Mouse (Mus musculus): ENCODE measurements around the gene Ttc7b. TPM values are rescaled to one million over a fixed set of nuclear protein-coding genes. Genes with fewer than 3 reads are reported as not detected.
A peak's percentile ranks its signal among the peaks of the same experiment; 100 is the strongest.

Ttc7b gene
- total RNA-seq, 2 experiments from 2014 or later = 65.8 to 73.1 TPM

GRCm38 (mm10) chr12:100358040-100358620, 162.5 kb downstream of the Ttc7b start:
- intact Hi-C loops (cut with DNase I) = no loop called here

GRCm38 (mm10) chr12:100356407-100356806, 164.2 kb downstream of the Ttc7b start:
- no peak for DNase-seq
- intact Hi-C loops (cut with DNase I) = no loop called here

More at GRCm38 (mm10) chr12:100358040-100358620, 162.5 kb downstream of the Ttc7b start:
- no peak for DNase-seq

GRCm38 (mm10) chr12:100355565-100355964, 165.1 kb downstream of the Ttc7b start:
- intact Hi-C loops (cut with DNase I) = no loop called here
- no peak for DNase-seq

GRCm38 (mm10) chr12:100353954-100354353, 166.7 kb downstream of the Ttc7b start:
- no peak for DNase-seq
- intact Hi-C loops (cut with DNase I) = loop anchor here (5.0 kb wide), 1 partner anchor 68 kb away; no protein-coding TSS in a partner anchor

GRCm38 (mm10) chr12:100353075-100353782, 167.4 kb downstream of the Ttc7b start:
- intact Hi-C loops (cut with DNase I) = loop anchor here (5.0 kb wide), 1 partner anchor 69 kb away; no protein-coding TSS in a partner anchor
- DNase-seq = no peak

- intact Hi-C loops (cut with DNase I) = loop anchor here (5.0 kb wide), 1 partner anchor 70 kb away; no protein-coding TSS in a partner anchor
- no peak for DNase-seq
These were observed 168.5 kb downstream of the Ttc7b start for GRCm38 (mm10) chr12:100352094-100352493.

GRCm38 (mm10) chr12:100343554-100343953, 177.1 kb downstream of the Ttc7b start:
- intact Hi-C loops (cut with DNase I) = no loop called here

GRCm38 (mm10) chr12:100341614-100342013, 179.0 kb downstream of the Ttc7b start:
- DNase-seq = no peak
- intact Hi-C loops (cut with DNase I) = no loop called here

More at GRCm38 (mm10) chr12:100343554-100343953, 177.1 kb downstream of the Ttc7b start:
- DNase-seq = no peak

GRCm38 (mm10) chr12:100340901-100341460, 179.6 kb downstream of the Ttc7b start:
- no peak for DNase-seq
- intact Hi-C loops (cut with DNase I) = no loop called here

- no peak for DNase-seq
- intact Hi-C loops (cut with DNase I) = loop anchor here (2.0 kb wide), 1 partner anchor 207 kb away; no protein-coding TSS in a partner anchor
These were observed 182.6 kb downstream of the Ttc7b start for GRCm38 (mm10) chr12:100338055-100338454.

GRCm38 (mm10) chr12:100337351-100338018, 183.1 kb downstream of the Ttc7b start:
- intact Hi-C loops (cut with DNase I) = loop anchor here (1.0 to 2.0 kb wide), 2 partner anchors 135 to 207 kb away; no protein-coding TSS in a partner anchor
- no peak for DNase-seq

- intact Hi-C loops (cut with DNase I) = no loop called here
- no peak for DNase-seq
These were observed 184.4 kb downstream of the Ttc7b start for GRCm38 (mm10) chr12:100336241-100336640.

GRCm38 (mm10) chr12:100331806-100332205, 188.8 kb downstream of the Ttc7b start:
- intact Hi-C loops (cut with DNase I) = no loop called here
- no peak for DNase-seq

GRCm38 (mm10) chr12:100330234-100330633, 190.4 kb downstream of the Ttc7b start:
- intact Hi-C loops (cut with DNase I) = no loop called here
- no peak for DNase-seq

- intact Hi-C loops (cut with DNase I) = no loop called here
- no peak for DNase-seq
These were observed 191.6 kb downstream of the Ttc7b start for GRCm38 (mm10) chr12:100328998-100329397.

- peak in 1 of 2 experiments; percentile 23 for DNase-seq
- intact Hi-C loops (cut with DNase I) = no loop called here
These were observed 192.1 kb downstream of the Ttc7b start for GRCm38 (mm10) chr12:100328557-100328956.

- intact Hi-C loops (cut with DNase I) = no loop called here
- no peak for DNase-seq
These were observed 193.9 kb downstream of the Ttc7b start for GRCm38 (mm10) chr12:100326732-100327131.

GRCm38 (mm10) chr12:100325618-100326017, 195.0 kb downstream of the Ttc7b start:
- intact Hi-C loops (cut with DNase I) = no loop called here
- DNase-seq = no peak

GRCm38 (mm10) chr12:100325212-100325611, 195.4 kb downstream of the Ttc7b start:
- intact Hi-C loops (cut with DNase I) = no loop called here
- no peak for DNase-seq

GRCm38 (mm10) chr12:100323641-100324040, 197.0 kb downstream of the Ttc7b start:
- DNase-seq = no peak
- intact Hi-C loops (cut with DNase I) = no loop called here

GRCm38 (mm10) chr12:100322225-100322624, 198.4 kb downstream of the Ttc7b start:
- intact Hi-C loops (cut with DNase I) = no loop called here
- peak in 1 of 2 experiments; percentile 23 for DNase-seq

All from heart, postnatal 14 days (tissue).